Mouse (Mus musculus) embryonic fibroblast, embryonic 13.5 days (primary cell): ENCODE data around the gene Arhgap1.

ENCODE experiments used
- CTCF ChIP-seq: IDR thresholded peaks from 2 replicates; pipeline ENCODE4 v1.5.1; 2011; ENCODE audit warnings: mild to moderate bottlenecking, control low read depth, low read length, moderate library complexity, borderline replicate concordance; ENCODE audit not compliant: insufficient read depth
- POLR2A ChIP-seq: IDR thresholded peaks from 2 replicates; pipeline ENCODE4 v1.6.1; 2011; ENCODE audit warnings: low read depth, mild to moderate bottlenecking, control low read depth, low read length, moderate library complexity

GRCm38 (mm10) chr2:91633334-91633977 is 16.2 kb upstream of the Arhgap1 start:
- TF ChIP-seq POLR2A (no peak), CTCF (no peak)
